Mouse (Mus musculus): ENCODE results near the gene Sept9. TPM values are rescaled to one million over a fixed set of nuclear protein-coding genes. Genes with fewer than 3 reads are reported as not detected.

Sept9 gene
- polyA plus RNA-seq (2012; rRNA removed), result 9.6 and 13.3 TPM in 2 replicates

DNA sequence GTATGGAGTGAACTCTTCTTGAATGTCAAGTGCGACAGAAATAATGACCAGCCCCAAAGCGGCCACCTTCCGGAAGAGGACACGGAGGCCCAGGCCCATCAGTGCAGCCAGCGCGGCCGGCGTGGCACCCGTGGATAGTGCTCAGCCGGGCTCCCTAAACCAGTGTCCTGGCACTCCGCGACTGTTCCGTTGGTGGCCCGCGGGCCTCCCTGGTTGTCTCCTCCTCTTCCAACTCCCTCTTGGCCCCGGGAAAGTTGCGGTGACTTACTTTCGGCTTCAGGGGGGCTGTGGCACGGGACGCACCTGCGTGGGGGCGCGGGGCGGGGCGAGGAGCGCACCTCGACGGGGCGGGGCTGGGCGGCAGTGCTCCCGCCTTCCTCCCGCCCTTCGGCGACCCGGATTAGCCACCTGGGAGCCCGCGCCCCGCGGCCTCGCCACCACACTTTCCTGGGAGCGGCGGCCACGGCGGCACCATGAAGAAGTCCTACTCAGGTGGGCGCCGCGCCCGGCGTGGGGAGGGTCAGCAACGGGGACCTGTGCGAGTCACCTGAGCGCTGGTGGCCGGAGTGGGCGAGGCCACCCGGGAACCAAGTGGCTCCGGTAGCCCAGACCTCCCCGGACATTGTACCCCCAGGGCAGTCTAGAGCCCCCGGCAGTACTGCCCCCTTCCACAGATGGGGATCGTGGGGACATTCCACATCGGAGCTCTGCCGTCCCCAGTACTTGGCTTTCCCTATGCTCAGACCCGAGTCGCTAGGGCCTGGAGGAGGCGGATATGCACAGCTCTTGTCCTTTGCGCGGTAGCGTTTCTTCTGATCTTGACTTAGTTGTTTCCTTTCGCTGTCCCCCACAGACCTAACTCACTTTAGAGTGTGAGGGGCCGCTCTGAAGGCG, at the start of gene Sept9:
Gene Sept9 (plus strand): TSS at position 380 of the 894 bp plus-strand sequence.
- TF ChIP-seq POLR2A (IDR thresholded peaks at IDR 0.05; ENCODE audit: borderline replicate concordance, insufficient read depth, low read length), result no peak
- TF ChIP-seq CTCF (IDR thresholded peaks at IDR 0.05; ENCODE audit: borderline replicate concordance, insufficient read depth, low read depth, low read length), result no peak
- Histone ChIP-seq H3K4me1 (ENCODE audit: control insufficient read depth, insufficient read depth, low read length) (no peaks in the 10 kb centered on the region), H3K27me3 (ENCODE audit: control insufficient read depth, insufficient read depth, low read length) (no peaks in the 10 kb centered on the region; the same call in 1 of the 2 replicates), H3K4me3 (replicated peaks; ENCODE audit: insufficient read depth, low read depth, low read length) (no peak within 1 kb of the TSS), H3K27ac (ENCODE audit: insufficient read depth, low read length) (no peak within 1 kb of the TSS)
- 3% methylated on average over 67 of the region's 70 CpGs for WGBS
- DNase-seq, result no peak

DNA sequence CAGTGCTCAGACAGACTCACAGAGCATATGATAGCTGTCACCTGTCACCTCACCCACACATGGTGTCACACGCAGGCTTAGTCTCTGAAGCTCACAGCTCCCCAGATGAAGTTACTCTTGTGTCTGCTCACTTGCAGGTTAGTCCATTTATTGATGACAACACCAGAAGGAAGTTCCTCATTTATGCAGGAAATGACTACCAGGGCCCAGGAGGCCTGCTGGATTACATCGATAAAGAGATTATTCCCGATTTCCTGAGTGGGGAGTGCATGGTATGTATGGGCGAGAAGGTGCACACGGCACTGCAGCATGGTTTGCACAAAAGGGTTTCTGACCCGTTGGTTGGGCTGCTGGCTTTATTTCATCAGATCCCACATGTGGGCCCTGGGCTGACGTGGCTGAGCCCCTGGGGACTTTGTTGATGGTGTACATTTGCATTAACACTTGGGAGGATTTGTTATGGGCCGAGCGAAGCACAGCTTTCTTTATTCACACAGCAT, 48.9 kb upstream of the Sept9 start:
- WGBS, result 82% methylated on average over 9 of the region's 9 CpGs
- TF ChIP-seq POLR2A (IDR thresholded peaks at IDR 0.05; ENCODE audit: borderline replicate concordance, insufficient read depth, low read length) (no peak), CTCF (IDR thresholded peaks at IDR 0.05; ENCODE audit: borderline replicate concordance, insufficient read depth, low read depth, low read length) (no peak)
- no peak overlapping the region for H3K27ac ChIP-seq (ENCODE audit: insufficient read depth, low read length)
- DNase-seq, result no peak
- H3K4me1 ChIP-seq (ENCODE audit: control insufficient read depth, insufficient read depth, low read length), result peaks cover 51% of the 10 kb centered on the region
- no peak overlapping the region for H3K4me3 ChIP-seq (replicated peaks; ENCODE audit: insufficient read depth, low read depth, low read length)
- no peaks in the 10 kb centered on the region for H3K27me3 ChIP-seq (ENCODE audit: control insufficient read depth, insufficient read depth, low read length)

DNA sequence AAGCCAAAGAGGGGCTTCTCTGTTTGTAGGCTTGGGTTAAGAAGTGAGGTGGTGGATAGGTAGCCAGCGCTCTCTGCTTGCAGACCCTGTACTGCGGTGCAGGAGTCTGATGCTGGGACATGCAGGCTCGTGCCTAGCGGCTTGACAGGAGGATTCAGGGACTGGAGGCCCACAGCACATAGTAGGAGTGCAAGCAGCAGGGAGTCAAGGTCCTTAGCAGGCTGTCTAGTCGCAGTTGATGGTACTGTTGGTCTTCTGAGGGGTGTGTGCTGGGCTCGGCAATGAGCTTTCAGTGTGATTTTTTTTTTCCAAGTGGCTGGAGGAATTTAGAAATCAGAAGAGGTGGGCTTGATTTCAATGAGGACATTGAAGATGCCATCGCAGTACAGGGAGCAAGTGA, 48.0 kb upstream of the Sept9 start:
- peaks cover 56% of the 10 kb centered on the region for H3K4me1 ChIP-seq (ENCODE audit: control insufficient read depth, insufficient read depth, low read length)
- no peak for DNase-seq
- no peaks in the 10 kb centered on the region for H3K27me3 ChIP-seq (ENCODE audit: control insufficient read depth, insufficient read depth, low read length)
- WGBS, result 93% methylated on average over 7 of the region's 7 CpGs
- TF ChIP-seq POLR2A (IDR thresholded peaks at IDR 0.05; ENCODE audit: borderline replicate concordance, insufficient read depth, low read length) (no peak), CTCF (IDR thresholded peaks at IDR 0.05; ENCODE audit: borderline replicate concordance, insufficient read depth, low read depth, low read length) (no peak)
- no peak overlapping the region for H3K27ac ChIP-seq (ENCODE audit: insufficient read depth, low read length)
- no peak overlapping the region for H3K4me3 ChIP-seq (replicated peaks; ENCODE audit: insufficient read depth, low read depth, low read length)

DNA sequence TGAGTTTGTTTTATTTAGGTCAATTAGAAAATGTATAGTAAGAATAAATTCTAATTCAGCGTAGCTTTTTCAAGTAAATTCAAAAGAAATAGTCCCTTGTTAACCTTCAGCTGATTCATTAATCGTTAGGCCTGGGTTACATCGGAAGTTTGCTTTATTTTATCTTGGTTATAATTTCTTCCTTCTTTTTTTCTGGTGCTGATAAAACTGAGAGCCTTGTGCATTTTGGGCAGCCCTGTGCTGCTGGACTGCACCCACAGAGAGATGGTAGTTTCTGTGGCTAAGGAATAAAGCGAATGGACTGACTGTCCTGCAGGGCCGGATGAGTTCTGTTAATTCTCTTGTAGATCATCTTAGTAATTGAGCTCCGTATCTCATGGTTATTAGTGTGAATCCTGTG, 46.9 kb upstream of the Sept9 start:
- Histone ChIP-seq H3K4me1 (ENCODE audit: control insufficient read depth, insufficient read depth, low read length) (peaks cover 49% of the 10 kb centered on the region), H3K27me3 (ENCODE audit: control insufficient read depth, insufficient read depth, low read length) (no peaks in the 10 kb centered on the region), H3K4me3 (replicated peaks; ENCODE audit: insufficient read depth, low read depth, low read length) (no peak overlapping the region), H3K27ac (ENCODE audit: insufficient read depth, low read length) (no peak overlapping the region)
- 91% methylated on average over 6 of the region's 6 CpGs for WGBS
- DNase-seq, result no peak
- no peak for TF ChIP-seq POLR2A (IDR thresholded peaks at IDR 0.05; ENCODE audit: borderline replicate concordance, insufficient read depth, low read length)

DNA sequence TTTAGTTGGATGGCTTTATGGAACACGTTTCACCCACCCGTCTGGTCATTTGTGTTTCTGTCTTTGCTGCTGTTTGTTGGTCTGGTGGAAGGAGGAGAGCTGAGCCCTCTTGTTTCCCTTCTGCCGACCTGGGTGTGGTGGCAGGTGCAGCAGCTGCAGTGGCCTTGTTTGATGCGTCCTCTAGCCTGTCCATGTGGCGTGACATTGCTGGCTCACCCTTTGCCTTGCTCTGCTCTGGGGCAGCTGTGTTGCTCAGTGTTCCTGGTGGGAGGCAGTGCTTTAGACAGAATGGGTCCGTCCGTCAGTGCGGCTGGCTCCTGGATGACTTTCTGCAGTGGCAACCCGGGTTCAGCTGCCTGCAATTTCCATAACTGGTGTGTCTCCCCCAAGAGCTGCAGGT, 45.9 kb upstream of the Sept9 start:
- DNase-seq, result no peak
- TF ChIP-seq CTCF (IDR thresholded peaks at IDR 0.05; ENCODE audit: borderline replicate concordance, insufficient read depth, low read depth, low read length) (no peak), POLR2A (IDR thresholded peaks at IDR 0.05; ENCODE audit: borderline replicate concordance, insufficient read depth, low read length) (no peak)
- H3K27me3 ChIP-seq (ENCODE audit: control insufficient read depth, insufficient read depth, low read length), result no peaks in the 10 kb centered on the region
- H3K4me1 ChIP-seq (ENCODE audit: control insufficient read depth, insufficient read depth, low read length), result peaks cover 52% of the 10 kb centered on the region
- H3K27ac ChIP-seq (ENCODE audit: insufficient read depth, low read length), result peak overlapping the region; percentile 56
- 26% methylated on average over 9 of the region's 9 CpGs for WGBS
- H3K4me3 ChIP-seq (replicated peaks; ENCODE audit: insufficient read depth, low read depth, low read length), result no peak overlapping the region

DNA sequence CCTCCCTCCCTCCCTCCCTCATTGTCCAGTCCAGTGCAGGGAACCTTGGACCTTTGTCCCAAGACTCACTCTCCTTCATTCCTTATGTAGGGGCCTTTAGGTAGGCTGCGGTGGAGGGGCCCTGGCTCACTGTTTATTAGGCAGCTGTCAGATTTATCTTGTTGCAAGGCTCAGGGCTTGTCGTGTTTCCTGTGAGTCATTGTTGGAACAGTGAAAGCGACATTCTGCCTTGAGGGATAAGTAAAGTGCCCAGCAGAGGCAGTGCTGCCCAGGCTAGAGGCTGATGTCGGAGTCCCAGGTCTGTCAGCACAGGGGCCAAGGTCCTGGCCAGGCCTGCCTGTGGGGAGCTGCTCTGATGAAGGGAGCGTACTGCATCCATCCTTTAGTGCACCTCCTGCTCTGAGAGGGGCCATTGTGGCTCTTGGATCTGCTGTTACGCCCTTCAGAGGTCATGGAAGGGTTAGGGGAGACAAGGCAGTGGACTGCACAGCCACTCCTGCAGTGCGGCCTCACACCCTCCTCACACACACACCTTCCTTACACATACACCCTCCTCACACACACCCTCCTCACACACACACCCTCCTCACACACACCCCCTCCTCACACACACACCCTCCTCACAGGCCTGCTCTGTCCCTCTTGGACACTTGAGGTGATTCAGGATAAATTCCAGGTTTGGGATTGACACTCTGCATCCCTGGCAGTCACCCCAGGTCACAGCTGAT, 45.2 kb upstream of the Sept9 start:
- 41% methylated on average over 7 of the region's 7 CpGs for WGBS
- Histone ChIP-seq H3K27me3 (ENCODE audit: control insufficient read depth, insufficient read depth, low read length) (no peaks in the 10 kb centered on the region), H3K4me3 (replicated peaks; ENCODE audit: insufficient read depth, low read depth, low read length) (no peak overlapping the region), H3K27ac (ENCODE audit: insufficient read depth, low read length) (peak overlapping the region; percentile 61), H3K4me1 (ENCODE audit: control insufficient read depth, insufficient read depth, low read length) (peaks cover 51% of the 10 kb centered on the region)
- DNase-seq, result peak in 1 of 2 experiments; percentile 65
- TF ChIP-seq CTCF (IDR thresholded peaks at IDR 0.05; ENCODE audit: borderline replicate concordance, insufficient read depth, low read depth, low read length) (peak; percentile 22; the same call in 1 of the 2 replicates), POLR2A (IDR thresholded peaks at IDR 0.05; ENCODE audit: borderline replicate concordance, insufficient read depth, low read length) (no peak)

DNA sequence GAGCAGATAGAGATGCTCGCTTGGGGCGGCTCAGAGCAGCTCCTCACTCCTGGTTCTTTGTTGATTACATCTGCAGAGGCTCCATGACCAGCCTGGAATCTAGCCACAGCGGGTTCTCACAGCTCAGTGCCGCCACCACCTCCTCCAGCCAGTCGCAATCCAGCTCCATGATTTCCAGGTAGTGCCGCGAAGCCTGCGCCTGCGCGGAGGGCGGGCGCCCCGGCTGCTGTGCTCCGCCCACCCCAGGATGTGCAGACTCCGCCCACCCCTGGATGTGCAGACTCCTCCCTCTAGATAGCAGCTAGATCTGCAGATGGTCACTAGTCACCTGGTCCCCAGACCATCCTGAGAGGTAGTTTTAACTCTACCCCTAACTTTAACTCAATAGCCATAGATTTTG, 42.7 kb upstream of the Sept9 start:
- Histone ChIP-seq H3K27ac (ENCODE audit: insufficient read depth, low read length) (no peak overlapping the region), H3K4me1 (ENCODE audit: control insufficient read depth, insufficient read depth, low read length) (peaks cover 61% of the 10 kb centered on the region), H3K27me3 (ENCODE audit: control insufficient read depth, insufficient read depth, low read length) (no peaks in the 10 kb centered on the region), H3K4me3 (replicated peaks; ENCODE audit: insufficient read depth, low read depth, low read length) (no peak overlapping the region)
- DNase-seq, result peak in 1 of 2 experiments; percentile 44
- TF ChIP-seq POLR2A (IDR thresholded peaks at IDR 0.05; ENCODE audit: borderline replicate concordance, insufficient read depth, low read length) (no peak), CTCF (IDR thresholded peaks at IDR 0.05; ENCODE audit: borderline replicate concordance, insufficient read depth, low read depth, low read length) (no peak)
- WGBS, result 50% methylated on average over 13 of the region's 15 CpGs

Measured in cerebellum, adult 2 months (tissue).